Mouse (Mus musculus): Measurements from ENCODE around the gene 4933407L21Rik. TPM values are rescaled to one million over a fixed set of nuclear protein-coding genes. Genes with fewer than 3 reads are reported as not detected.
"Not testable (repeated sequence)": the region's sequence is repeated elsewhere in the genome, so short reads cannot be mapped to it uniquely, and the experiment has no call there.

4933407L21Rik gene
- polyA plus RNA-seq, 1 experiment from 2014 or later = 1.0 TPM

- ATAC-seq (ENCODE audit: low FRiP score, low read depth) = no peak
- Histone ChIP-seq H3K9me3 (no peaks in the 10 kb centered on the region), H3K4me3 (no peak overlapping the region), H3K27me3 (replicated peaks) (no peaks in the 10 kb centered on the region), H3K4me2 (replicated peaks) (no peak overlapping the region), H3K27ac (no peak overlapping the region), H3K36me3 (no peaks in the 10 kb centered on the region), H3K9ac (no peak overlapping the region), H3K4me1 (no peaks in the 10 kb centered on the region)
- 91% methylated on average over 3 of the region's 3 CpGs for WGBS
Observed at GRCm38 (mm10) chr1:85971070-85971469, 42.8 kb downstream of the 4933407L21Rik start.

DNA sequence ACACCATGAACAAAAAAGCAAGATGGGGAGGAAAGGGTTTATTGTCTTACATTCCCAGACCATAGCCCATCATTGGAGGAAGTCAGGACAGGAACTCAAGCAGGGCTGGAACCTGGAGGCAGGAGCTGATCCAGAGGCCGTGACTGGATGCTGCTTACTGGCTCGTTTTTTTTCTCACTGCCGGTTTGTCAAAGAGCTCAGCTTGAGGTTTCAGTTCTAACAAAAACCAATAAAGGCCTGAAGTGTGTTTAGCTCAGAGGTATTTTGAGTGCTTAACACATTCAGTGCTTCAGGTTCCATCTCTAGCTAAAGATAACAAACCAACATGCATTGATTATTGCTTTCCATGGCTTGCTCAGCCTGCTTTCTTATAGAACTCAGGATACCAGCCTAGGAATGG, 44.1 kb downstream of the 4933407L21Rik start:
- Histone ChIP-seq H3K4me2 (replicated peaks) (no peak overlapping the region), H3K27ac (no peak overlapping the region), H3K36me3 (no peaks in the 10 kb centered on the region), H3K9me3 (no peaks in the 10 kb centered on the region), H3K4me3 (no peak overlapping the region), H3K27me3 (replicated peaks) (no peaks in the 10 kb centered on the region), H3K9ac (no peak overlapping the region), H3K4me1 (no peaks in the 10 kb centered on the region)
- WGBS = 74% methylated on average over 3 of the region's 3 CpGs
- no peak for ATAC-seq (ENCODE audit: low FRiP score, low read depth)

DNA sequence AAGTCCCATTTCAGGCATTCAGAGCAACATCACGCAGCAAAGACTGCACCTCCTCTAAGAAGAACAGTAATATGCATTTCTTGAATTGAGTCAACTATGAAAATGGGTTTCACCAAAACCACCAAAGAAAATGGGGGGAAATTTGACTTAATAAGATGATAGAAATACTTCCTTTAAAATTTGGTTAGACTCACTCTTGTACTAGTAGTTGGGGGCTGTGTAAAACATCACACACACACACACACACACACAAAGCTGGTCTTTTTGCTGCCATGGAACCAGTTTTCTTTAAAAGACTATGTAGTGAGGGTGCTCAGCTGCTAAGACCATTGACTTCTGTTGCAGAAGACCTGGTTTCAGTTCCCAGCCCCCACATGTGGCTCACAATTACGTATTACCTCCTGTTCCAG, 45.2 kb downstream of the 4933407L21Rik start:
- Histone ChIP-seq H3K4me3 (no peak overlapping the region), H3K27ac (no peak overlapping the region), H3K27me3 (replicated peaks) (no peaks in the 10 kb centered on the region), H3K4me2 (replicated peaks) (no peak overlapping the region), H3K36me3 (no peaks in the 10 kb centered on the region), H3K9me3 (no peaks in the 10 kb centered on the region), H3K9ac (no peak overlapping the region), H3K4me1 (no peaks in the 10 kb centered on the region)
- 94% methylated on average over 2 of the region's 2 CpGs for WGBS
- ATAC-seq (ENCODE audit: low FRiP score, low read depth) = no peak

GRCm38 (mm10) chr1:85977709-85978108, 49.4 kb downstream of the 4933407L21Rik start:
- H3K4me1 ChIP-seq = no peaks in the 10 kb centered on the region
- H3K4me3 ChIP-seq = no peak overlapping the region
- no peaks in the 10 kb centered on the region for H3K27me3 ChIP-seq (replicated peaks)
- no peaks in the 10 kb centered on the region for H3K9me3 ChIP-seq
- no peak overlapping the region for H3K27ac ChIP-seq
- ATAC-seq (ENCODE audit: low FRiP score, low read depth) = no peak
- no peak overlapping the region for H3K9ac ChIP-seq
- WGBS = 83% methylated on average over 3 of the region's 3 CpGs
- H3K36me3 ChIP-seq = no peaks in the 10 kb centered on the region
- H3K4me2 ChIP-seq (replicated peaks) = no peak overlapping the region

- no peaks in the 10 kb centered on the region for H3K4me1 ChIP-seq
- WGBS = 83% methylated on average over 7 of the region's 7 CpGs
- H3K4me2 ChIP-seq (replicated peaks) = no peak overlapping the region
- no peak overlapping the region for H3K4me3 ChIP-seq
- H3K36me3 ChIP-seq = no peaks in the 10 kb centered on the region
- no peak overlapping the region for H3K27ac ChIP-seq
- H3K9ac ChIP-seq = no peak overlapping the region
- no peaks in the 10 kb centered on the region for H3K9me3 ChIP-seq
- ATAC-seq (ENCODE audit: low FRiP score, low read depth) = no peak
- H3K27me3 ChIP-seq (replicated peaks) = no peaks in the 10 kb centered on the region
Observed at GRCm38 (mm10) chr1:85981738-85982357, 53.6 kb downstream of the 4933407L21Rik start.

DNA sequence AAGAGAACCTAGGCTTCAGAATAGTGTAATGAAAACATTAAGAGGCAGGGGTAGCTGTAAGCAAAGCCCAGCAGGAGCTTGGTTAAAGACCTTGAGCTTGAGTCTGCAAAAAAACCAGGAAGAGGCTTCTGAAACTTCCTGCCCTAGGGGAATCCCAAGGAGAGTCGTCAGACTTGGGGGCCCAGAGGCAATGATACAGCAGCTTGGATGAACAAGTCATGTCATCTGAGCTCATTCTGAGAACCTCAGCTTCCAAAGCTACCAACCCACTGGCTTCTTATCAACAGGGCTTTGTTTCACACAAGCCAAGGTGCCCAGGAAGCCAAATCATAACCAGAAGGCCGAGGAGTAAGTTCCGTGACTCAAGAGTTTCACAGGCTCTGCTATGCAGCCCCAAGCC, 57.5 kb downstream of the 4933407L21Rik start:
- H3K9ac ChIP-seq = no peak overlapping the region
- H3K4me1 ChIP-seq = no peaks in the 10 kb centered on the region
- H3K27me3 ChIP-seq (replicated peaks) = no peaks in the 10 kb centered on the region
- ATAC-seq (ENCODE audit: low FRiP score, low read depth) = no peak
- no peak overlapping the region for H3K4me2 ChIP-seq (replicated peaks)
- WGBS = 87% methylated on average over 3 of the region's 3 CpGs
- H3K36me3 ChIP-seq = no peaks in the 10 kb centered on the region
- no peak overlapping the region for H3K4me3 ChIP-seq
- H3K9me3 ChIP-seq = no peaks in the 10 kb centered on the region
- H3K27ac ChIP-seq = no peak overlapping the region

DNA sequence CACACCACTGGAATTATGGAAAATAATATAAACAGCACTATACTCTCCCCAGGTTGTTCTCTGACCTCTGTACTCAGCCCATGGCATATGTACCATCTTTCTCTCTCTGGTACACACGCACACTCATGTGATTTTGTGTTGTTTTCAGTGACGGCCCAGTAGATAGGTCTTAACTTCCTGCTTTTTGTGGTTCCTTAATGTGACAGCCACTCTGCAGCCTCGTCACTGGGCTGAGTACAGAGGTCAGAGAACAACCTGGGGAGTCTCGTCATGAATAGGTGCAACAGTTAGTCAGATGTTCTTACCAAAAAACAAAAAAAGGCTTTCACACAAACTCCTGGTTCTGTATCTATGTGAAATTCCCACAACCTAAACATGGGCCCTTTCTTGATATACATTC, 60.1 kb downstream of the 4933407L21Rik start:
- Histone ChIP-seq H3K4me2 (replicated peaks) (no peak overlapping the region), H3K4me1 (no peaks in the 10 kb centered on the region), H3K9me3 (no peaks in the 10 kb centered on the region), H3K36me3 (no peaks in the 10 kb centered on the region), H3K27ac (no peak overlapping the region), H3K27me3 (replicated peaks) (no peaks in the 10 kb centered on the region), H3K4me3 (no peak overlapping the region), H3K9ac (no peak overlapping the region)
- ATAC-seq (ENCODE audit: low FRiP score, low read depth) = no peak
- WGBS = 79% methylated on average over 4 of the region's 4 CpGs

- WGBS = 84% methylated on average over 4 of the region's 4 CpGs
- H3K9ac ChIP-seq; ATAC-seq (ENCODE audit: low FRiP score, low read depth); H3K4me3 ChIP-seq; H3K9me3 ChIP-seq; H3K4me2 ChIP-seq (replicated peaks); H3K27me3 ChIP-seq (replicated peaks); H3K27ac ChIP-seq; H3K4me1 ChIP-seq; H3K36me3 ChIP-seq: not testable (repeated sequence)
Observed at GRCm38 (mm10) chr1:85988882-85989281, 60.6 kb downstream of the 4933407L21Rik start.

Other genes with a start within 250 kb of the 4933407L21Rik start
- gene A630001G21Rik, start 149.8 kb upstream of the 4933407L21Rik start, polyA plus RNA-seq (2016; fragmentation: Nextera tagmentation; extraction: Ambion mirVana) = 0.40 and 1.3 TPM in 2 replicates
- 71.7 and 81.3 TPM in 2 replicates for gene Cab39, start 135.0 kb upstream of the 4933407L21Rik start, polyA plus RNA-seq (2016; fragmentation: Nextera tagmentation; extraction: Ambion mirVana)
- 131 and 138 TPM in 2 replicates for gene Itm2c, start 34.2 kb upstream of the 4933407L21Rik start, polyA plus RNA-seq (2016; fragmentation: Nextera tagmentation; extraction: Ambion mirVana)
- 0.08 TPM in 1 of 2 replicates, not detected in the other for gene Gpr55, start 32.5 kb downstream of the 4933407L21Rik start, polyA plus RNA-seq (2016; fragmentation: Nextera tagmentation; extraction: Ambion mirVana)
- not detected in 2 replicates for gene Spata3, start 88.3 kb downstream of the 4933407L21Rik start, polyA plus RNA-seq (2016; fragmentation: Nextera tagmentation; extraction: Ambion mirVana)
- gene 2810459M11Rik, start 117.4 kb downstream of the 4933407L21Rik start, polyA plus RNA-seq (2016; fragmentation: Nextera tagmentation; extraction: Ambion mirVana) = 1.1 and 1.6 TPM in 2 replicates
- 194 and 210 TPM in 2 replicates for gene Psmd1, start 135.9 kb downstream of the 4933407L21Rik start, polyA plus RNA-seq (2016; fragmentation: Nextera tagmentation; extraction: Ambion mirVana)
- 0.27 and 0.42 TPM in 2 replicates for gene Htr2b, start 183.5 kb downstream of the 4933407L21Rik start, polyA plus RNA-seq (2016; fragmentation: Nextera tagmentation; extraction: Ambion mirVana)
- gene Gm21972, start 205.2 kb downstream of the 4933407L21Rik start, polyA plus RNA-seq (2016; fragmentation: Nextera tagmentation; extraction: Ambion mirVana) = not detected in 2 replicates
- 36.7 and 37.0 TPM in 2 replicates for gene Armc9, start 226.3 kb downstream of the 4933407L21Rik start, polyA plus RNA-seq (2016; fragmentation: Nextera tagmentation; extraction: Ambion mirVana)